Mouse (Mus musculus) forebrain, postnatal 0 days (tissue): ENCODE results near the gene Drd5. TPM values are rescaled to one million over a fixed set of nuclear protein-coding genes. Genes with fewer than 3 reads are reported as not detected.

Experiments
- ATAC-seq: fragments of 200-750 bp; cut with Nextera tagmentation; 2 replicates; pipeline ENCODE4 v1.8.0; 2017; ENCODE audit warnings: mild to moderate bottlenecking, moderate library complexity
- DNase-seq: peaks from one replicate; pipeline ENCODE4 v3.0.0-alpha.2; 2015
- H3K27ac ChIP-seq: fragments of 300-500 bp; sonication (generic); 2 replicates; pipeline ENCODE4 v1.5.1; 2014; ENCODE audit warnings: low read depth, mild to moderate bottlenecking, antibody characterized with exemption, low read length, moderate library complexity, mixed read lengths
- H3K27me3 ChIP-seq: fragments of 300-500 bp; sonication (generic); 2 replicates; pipeline ENCODE4 v1.6.1; 2014; ENCODE audit warnings: mild to moderate bottlenecking, low read length, mixed read lengths; ENCODE audit not compliant: insufficient read depth
- H3K36me3 ChIP-seq: fragments of 300-500 bp; sonication (generic); 2 replicates; pipeline ENCODE4 v1.6.1; 2014; ENCODE audit warnings: mild to moderate bottlenecking, moderate library complexity; ENCODE audit not compliant: insufficient read depth
- H3K4me1 ChIP-seq: fragments of 300-500 bp; sonication (generic); 2 replicates; pipeline ENCODE4 v1.6.1; 2014; ENCODE audit warnings: antibody characterized with exemption; ENCODE audit not compliant: insufficient read depth
- H3K4me2 ChIP-seq: fragments of 300-500 bp; sonication (generic); 2 replicates; pipeline ENCODE4 v1.6.1; 2014; ENCODE audit warnings: low read depth, mild to moderate bottlenecking, moderate library complexity
- H3K4me3 ChIP-seq: fragments of 300-500 bp; sonication (generic); 2 replicates; pipeline ENCODE4 v1.5.1; 2014; ENCODE audit warnings: low read depth, low read length, mixed read lengths
- H3K9ac ChIP-seq: fragments of 300-500 bp; sonication (generic); 2 replicates; pipeline ENCODE4 v1.6.1; 2014; ENCODE audit warnings: mild to moderate bottlenecking
- H3K9me3 ChIP-seq: fragments of 300-500 bp; sonication (generic); 2 replicates; pipeline ENCODE4 v1.6.1; 2016; ENCODE audit warnings: low read length
- CTCF ChIP-seq: sonication (generic); IDR thresholded peaks from 2 replicates; pipeline ENCODE4 v1.5.1; 2016; ENCODE audit warnings: antibody characterized with exemption, control low read depth, low read depth
- WGBS: fragments of 180-500 bp; shearing (Covaris S2); extraction: QIAGEN DNeasy Blood & Tissue Kit; methylation state at CpG from one replicate; pipeline ENCODE4 v1.1.7; 2014; 5-methylcytosine and 5-hydroxymethylcytosine counted together
- polyA plus RNA-seq: library from polyadenylated mRNA; unstranded; fragments of >200 nt; fragmentation: Nextera tagmentation; extraction: Ambion mirVana; gene quantifications from 2 replicates; pipeline ENCODE4 v1.2.1, GENCODE M21; 2015
- total RNA-seq: library from RNA; depleted of rRNA; stranded (reverse); fragments of >200 nt; gene quantifications from 2 replicates; pipeline ENCODE4 v1.2.3, GENCODE M21; 2014; rRNA removed

Drd5 gene
- total RNA-seq (0.69 and 2.9 TPM in 2 replicates), polyA plus RNA-seq (0.74 and 1.3 TPM in 2 replicates)

GRCm38 (mm10) chr5:38318966-38319786 is at the start of gene Drd5:
Gene Drd5 (plus strand): TSS chr5:38319367.
- 5% methylated on average over 67 of the region's 67 CpGs for WGBS
- Histone ChIP-seq H3K4me3 (peak within 1 kb of the TSS; percentile 37), H3K27me3 (peaks cover 25% of the 10 kb centered on the region), H3K9me3 (no peaks in the 10 kb centered on the region), H3K27ac (no peak within 1 kb of the TSS), H3K9ac (peak within 1 kb of the TSS; percentile 43), H3K4me2 (peak within 1 kb of the TSS; percentile 68), H3K36me3 (no peaks in the 10 kb centered on the region), H3K4me1 (0 out of 2 replicates have a peak, but pooled peaks cover 4% of the 10 kb centered on the region)
- peak; percentile 12 for DNase-seq
- no peak for TF ChIP-seq CTCF
- peak; percentile 61 for ATAC-seq

- peaks cover 21% of the 10 kb centered on the region; the same call in 1 of the 2 replicates for H3K27me3 ChIP-seq
- DNase-seq (no peak), ATAC-seq (no peak)
- H3K9ac ChIP-seq: no peak overlapping the region
- no peaks in the 10 kb centered on the region for H3K4me1 ChIP-seq
- no peaks in the 10 kb centered on the region for H3K9me3 ChIP-seq
- H3K36me3 ChIP-seq: peaks cover 37% of the 10 kb centered on the region
- no peak for TF ChIP-seq CTCF
- no peak overlapping the region for H3K4me3 ChIP-seq
- no peak overlapping the region for H3K4me2 ChIP-seq
- H3K27ac ChIP-seq: no peak overlapping the region
- 89% methylated on average over 3 of the region's 3 CpGs for WGBS
These were observed 48.2 kb upstream of the Drd5 start for GRCm38 (mm10) chr5:38270942-38271341.

- Histone ChIP-seq H3K9ac (no peak overlapping the region), H3K27ac (no peak overlapping the region), H3K4me3 (no peak overlapping the region), H3K36me3 (peaks cover 18% of the 10 kb centered on the region), H3K27me3 (peaks cover 49% of the 10 kb centered on the region), H3K9me3 (no peaks in the 10 kb centered on the region), H3K4me1 (no peaks in the 10 kb centered on the region), H3K4me2 (no peak overlapping the region)
- WGBS: 92% methylated on average over 4 of the region's 4 CpGs
- DNase-seq (no peak), ATAC-seq (no peak)
- no peak for TF ChIP-seq CTCF
These were observed 45.3 kb upstream of the Drd5 start for GRCm38 (mm10) chr5:38273831-38274230.

GRCm38 (mm10) chr5:38275771-38276170 is 43.4 kb upstream of the Drd5 start, which contains the start of gene Otop1:
Gene Otop1 (plus strand): TSS chr5:38275972.
- Histone ChIP-seq H3K4me1 (no peaks in the 10 kb centered on the region), H3K4me2 (peak within 1 kb of the TSS; percentile 49), H3K36me3 (peaks cover 10% of the 10 kb centered on the region; the same call in 1 of the 2 replicates), H3K9me3 (no peaks in the 10 kb centered on the region), H3K27me3 (peaks cover 63% of the 10 kb centered on the region), H3K27ac (no peak within 1 kb of the TSS), H3K9ac (no peak within 1 kb of the TSS), H3K4me3 (peak within 1 kb of the TSS; percentile 20)
- WGBS: 4% methylated on average over 4 of the region's 4 CpGs
- DNase-seq (no peak), ATAC-seq (no peak)
- TF ChIP-seq CTCF: no peak

GRCm38 (mm10) chr5:38276451-38276850 is 42.7 kb upstream of the Drd5 start:
- peak overlapping the region; percentile 20 for H3K4me3 ChIP-seq
- peaks cover 4% of the 10 kb centered on the region; the same call in 1 of the 2 replicates for H3K36me3 ChIP-seq
- no peak overlapping the region for H3K9ac ChIP-seq
- H3K4me2 ChIP-seq: peak overlapping the region; percentile 49
- peaks cover 64% of the 10 kb centered on the region for H3K27me3 ChIP-seq
- H3K9me3 ChIP-seq: no peaks in the 10 kb centered on the region
- H3K4me1 ChIP-seq: no peaks in the 10 kb centered on the region
- ATAC-seq (no peak), DNase-seq (peak; percentile 31)
- under 1% methylated on average over 19 of the region's 19 CpGs for WGBS
- no peak overlapping the region for H3K27ac ChIP-seq
- no peak for TF ChIP-seq CTCF

- no peaks in the 10 kb centered on the region for H3K9me3 ChIP-seq
- no peaks in the 10 kb centered on the region for H3K36me3 ChIP-seq
- no peak for TF ChIP-seq CTCF
- peak; percentile 52 for ATAC-seq
- WGBS: 2% methylated on average over 58 of the region's 65 CpGs
- peak; percentile 17 for DNase-seq
- no peaks in the 10 kb centered on the region for H3K4me1 ChIP-seq
- H3K27ac ChIP-seq: no peak overlapping the region
- peak overlapping the region; percentile 49 for H3K4me2 ChIP-seq
- peak overlapping the region; percentile 14; the same call in 1 of the 2 replicates for H3K9ac ChIP-seq
- peaks cover 64% of the 10 kb centered on the region for H3K27me3 ChIP-seq
- peak overlapping the region; percentile 26 for H3K4me3 ChIP-seq
These were observed 41.9 kb upstream of the Drd5 start for GRCm38 (mm10) chr5:38277098-38277866.
